Mouse (Mus musculus): ENCODE measurements around the gene Shisa5.

DNA sequence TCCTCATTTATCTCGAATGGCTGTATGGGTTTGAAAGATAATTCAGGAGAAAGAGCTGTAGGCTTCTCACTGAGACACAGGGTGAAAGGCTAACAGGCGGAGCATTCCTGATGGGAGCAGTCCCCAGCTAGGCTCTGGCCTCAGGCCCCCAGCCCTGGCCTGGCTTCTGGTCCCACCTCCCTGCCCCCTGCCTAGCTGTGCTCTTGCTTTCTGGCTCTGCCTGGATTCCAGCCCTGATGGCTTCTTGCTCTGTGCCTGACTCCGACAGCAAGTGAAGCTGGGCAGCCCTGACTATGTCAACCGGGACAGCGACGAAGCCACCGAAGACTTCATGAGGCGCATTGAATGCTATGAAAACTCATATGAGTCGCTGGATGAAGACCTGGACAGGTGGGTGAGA lies 30.3 kb upstream of the Shisa5 start:
- no peak for TF ChIP-seq CTCF (IDR thresholded peaks at IDR 0.05; ENCODE audit: control insufficient read depth, insufficient read depth, insufficient replicate concordance, low read depth, low read length)
- TF ChIP-seq POLR2A (IDR thresholded peaks at IDR 0.05; ENCODE audit: control insufficient read depth, low read depth, low read length), result no peak

All from testis, adult 2 months (tissue).